Mouse (Mus musculus) kidney, adult 8-10 months (tissue): Measurements from ENCODE around the gene Gm15080.
"Not testable (repeated sequence)": the region's sequence is repeated elsewhere in the genome, so short reads cannot be mapped to it uniquely, and the experiment has no call there.

Experiments
- DNase-seq, 2 experiments: peaks; one replicate each; pipeline ENCODE4 v3.0.0; 2022

The Gm15080 gene

DNA sequence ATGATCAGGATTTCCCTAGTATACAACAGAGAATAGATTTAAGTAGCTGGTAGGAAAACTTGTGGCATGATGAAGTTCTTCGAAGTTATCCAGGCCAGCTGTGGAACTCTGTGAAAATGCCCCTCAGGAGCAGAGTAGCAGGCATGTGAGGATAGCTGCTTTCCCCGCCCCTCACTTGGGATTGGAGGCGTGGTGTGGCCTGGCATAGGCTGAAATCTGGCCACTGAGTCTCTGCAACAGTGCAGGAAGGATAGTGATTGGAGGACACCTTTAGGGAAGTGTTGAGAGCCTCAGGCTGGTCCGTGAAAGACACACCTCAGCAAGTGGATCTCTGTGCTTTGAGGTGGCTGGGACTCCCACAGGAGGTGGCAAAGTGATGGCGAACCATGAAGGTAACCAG lies at the start of gene Gm15080:
TSS of gene Gm15080 (plus strand) at position 301 of the 400 bp plus-strand sequence.
- DNase-seq, result not testable (repeated sequence)
